Mouse (Mus musculus) heart, adult 2 months (tissue): ENCODE data around the gene Tec. TPM values are rescaled to one million over a fixed set of nuclear protein-coding genes. Genes with fewer than 3 reads are reported as not detected.

ENCODE experiments used
- DNase-seq, 2 experiments: peaks; one replicate each; pipeline ENCODE4 v3.0.0; 2021
- H3K27ac ChIP-seq: fragments of 200-600 bp; 2 replicates; pipeline ENCODE4 v1.8.1; 2022
- H3K27me3 ChIP-seq: fragments of 200-500 bp; 2 replicates; pipeline ENCODE4 v1.6.1; 2012; ENCODE audit warnings: mild to moderate bottlenecking, low read length, inconsistent platforms, mixed read lengths; ENCODE audit not compliant: control insufficient read depth, insufficient read depth
- H3K36me3 ChIP-seq: fragments of 200-500 bp; 2 replicates; pipeline ENCODE4 v1.6.1; 2012; ENCODE audit warnings: low read length, inconsistent platforms; ENCODE audit not compliant: control insufficient read depth, insufficient read depth
- H3K4me1 ChIP-seq: fragments of 200-500 bp; 2 replicates; pipeline ENCODE4 v1.6.1; 2011; ENCODE audit warnings: low read length; ENCODE audit not compliant: control insufficient read depth, insufficient read depth
- H3K4me3 ChIP-seq: fragments of 200-600 bp; 2 replicates; pipeline ENCODE4 v1.8.1; 2022
- H3K79me2 ChIP-seq: fragments of 200-500 bp; replicated peaks from 2 replicates; pipeline ENCODE4 v1.6.1; 2012; ENCODE audit warnings: mild to moderate bottlenecking, inconsistent platforms, low read length, moderate library complexity, mixed read lengths; ENCODE audit not compliant: control insufficient read depth, insufficient read depth
- H3K9ac ChIP-seq: fragments of 200-500 bp; 2 replicates; pipeline ENCODE4 v1.6.1; 2012; ENCODE audit warnings: low read depth, mild to moderate bottlenecking, control low read depth, inconsistent platforms, low read length, mixed read lengths
- CTCF ChIP-seq: fragments of 200-600 bp; IDR thresholded peaks from 2 replicates; pipeline ENCODE4 v1.8.1; 2022; ENCODE audit warnings: antibody characterized with exemption, mild to moderate bottlenecking, moderate library complexity
- EP300 ChIP-seq: fragments of 200-500 bp; IDR thresholded peaks from 2 replicates; pipeline ENCODE4 v1.6.1; 2011; ENCODE audit warnings: low read depth, low read length, control low read depth; ENCODE audit not compliant: insufficient read depth
- POLR2A ChIP-seq: fragments of 200-500 bp; IDR thresholded peaks from 2 replicates; pipeline ENCODE4 v1.6.1; 2011; ENCODE audit warnings: mild to moderate bottlenecking, low read depth, low read length, control low read depth; ENCODE audit not compliant: insufficient read depth
- WGBS: fragments of 180-500 bp; shearing (Covaris S2); methylation state at CpG from one replicate; pipeline ENCODE4 v1.1.7; 2018; 5-methylcytosine and 5-hydroxymethylcytosine counted together
- intact Hi-C: fragments of 180-260 bp; cut with DNase I; formaldehyde crosslinking; loops from one replicate; pipeline ENCODE4 v1.15.1; 2025
- polyA plus RNA-seq: library from polyadenylated mRNA; depleted of rRNA; stranded (reverse); fragments of >200 nt; gene quantifications from 2 replicates; pipeline ENCODE4 v1.2.3, GENCODE M21; 2012
- total RNA-seq, 2 experiments: library from RNA; stranded (reverse); gene quantifications; 2 replicates each; pipeline ENCODE4 v1.2.3; 2021

Tec gene
- total and polyA plus RNA-seq, 3 experiments = 5.7 to 13.8 (median 12.8) TPM

DNA sequence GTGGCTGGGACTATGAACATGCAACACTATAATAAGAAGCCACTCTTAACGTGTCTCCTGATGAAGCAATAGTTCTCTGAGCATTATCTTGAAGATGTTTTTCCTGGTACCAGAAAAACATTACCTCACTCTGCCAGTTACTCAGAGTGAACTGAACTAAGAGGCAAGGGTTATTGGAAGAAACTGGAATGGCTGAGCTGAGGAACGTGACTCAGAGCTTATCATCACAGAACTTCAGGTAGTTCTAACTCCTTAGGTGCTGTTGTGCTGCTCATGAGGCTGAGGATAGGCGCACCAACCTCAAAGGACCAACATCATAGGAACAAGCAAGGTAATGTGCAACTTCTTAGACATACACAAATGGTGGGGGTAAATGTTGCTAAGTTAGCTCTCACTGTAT lies 28.6 kb downstream of the Tec start:
- Histone ChIP-seq H3K79me2 (0 out of 2 replicates have a peak, but pooled peaks cover 2% of the 10 kb centered on the region), H3K27me3 (no peaks in the 10 kb centered on the region), H3K36me3 (no peaks in the 10 kb centered on the region), H3K9ac (no peak overlapping the region), H3K27ac (no peak overlapping the region), H3K4me1 (no peaks in the 10 kb centered on the region; the same call in 1 of the 2 replicates), H3K4me3 (no peak overlapping the region)
- intact Hi-C loops = no loop called here
- DNase-seq = no peak
- WGBS = 76% methylated on average over 3 of the region's 3 CpGs
- TF ChIP-seq EP300 (no peak), POLR2A (no peak), CTCF (no peak)

- intact Hi-C loops = no loop called here
- Histone ChIP-seq H3K27me3 (no peaks in the 10 kb centered on the region), H3K4me1 (no peaks in the 10 kb centered on the region; the same call in 1 of the 2 replicates), H3K27ac (no peak overlapping the region), H3K79me2 (0 out of 2 replicates have a peak, but pooled peaks cover 2% of the 10 kb centered on the region), H3K36me3 (no peaks in the 10 kb centered on the region), H3K9ac (no peak overlapping the region), H3K4me3 (no peak overlapping the region)
- TF ChIP-seq CTCF (no peak), POLR2A (no peak), EP300 (no peak)
- WGBS = 69% methylated on average over 2 of the region's 2 CpGs
- DNase-seq = no peak
Observed at GRCm38 (mm10) chr5:72838976-72839375, 29.3 kb downstream of the Tec start.

GRCm38 (mm10) chr5:72835656-72836055 lies 32.6 kb downstream of the Tec start:
- 96% methylated on average over 3 of the region's 3 CpGs for WGBS
- Histone ChIP-seq H3K9ac (no peak overlapping the region), H3K4me3 (no peak overlapping the region), H3K27me3 (no peaks in the 10 kb centered on the region), H3K4me1 (peaks cover 1% of the 10 kb centered on the region; the same call in 1 of the 2 replicates), H3K27ac (no peak overlapping the region), H3K79me2 (0 out of 2 replicates have a peak, but pooled peaks cover 2% of the 10 kb centered on the region), H3K36me3 (no peaks in the 10 kb centered on the region)
- intact Hi-C loops = no loop called here
- TF ChIP-seq POLR2A = no peak
- no peak for TF ChIP-seq CTCF
- no peak for TF ChIP-seq EP300
- no peak for DNase-seq

- H3K4me3 ChIP-seq = no peak overlapping the region
- peaks cover 1% of the 10 kb centered on the region for H3K4me1 ChIP-seq
- H3K79me2 ChIP-seq = no peaks in the 10 kb centered on the region; the same call in 1 of the 2 replicates
- TF ChIP-seq EP300 = no peak
- no peak for TF ChIP-seq CTCF
- no peak for TF ChIP-seq POLR2A
- no peak overlapping the region for H3K27ac ChIP-seq
- 75% methylated on average over 15 of the region's 15 CpGs for WGBS
- no peak for DNase-seq
- intact Hi-C loops = no loop called here
- H3K9ac ChIP-seq = no peak overlapping the region
- no peaks in the 10 kb centered on the region for H3K36me3 ChIP-seq
- H3K27me3 ChIP-seq = no peaks in the 10 kb centered on the region
Observed at GRCm38 (mm10) chr5:72832904-72833765, 35.1 kb downstream of the Tec start.

DNA sequence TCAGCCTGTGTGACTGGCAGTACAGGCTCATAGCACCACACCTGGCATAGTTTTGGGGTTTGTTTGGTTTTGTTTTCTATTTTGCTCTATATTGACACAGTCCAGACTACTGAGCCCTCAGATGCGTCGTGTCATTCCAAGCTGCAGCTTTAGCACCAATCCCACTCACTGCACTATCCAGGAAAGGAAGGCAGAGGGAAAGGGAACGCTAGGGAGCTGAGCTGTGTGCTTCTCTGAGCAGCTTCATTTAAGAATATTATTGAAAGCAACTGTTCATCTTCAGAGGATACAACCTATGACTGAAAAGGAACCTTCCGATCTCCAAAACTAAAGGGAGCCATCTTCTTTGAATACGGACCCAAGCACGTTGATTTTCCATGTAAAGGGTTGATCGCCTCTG lies 36.1 kb downstream of the Tec start:
- no peak overlapping the region for H3K9ac ChIP-seq
- intact Hi-C loops = no loop called here
- H3K4me1 ChIP-seq = peaks cover 1% of the 10 kb centered on the region
- H3K36me3 ChIP-seq = no peaks in the 10 kb centered on the region
- no peak overlapping the region for H3K4me3 ChIP-seq
- 92% methylated on average over 7 of the region's 7 CpGs for WGBS
- H3K27me3 ChIP-seq = no peaks in the 10 kb centered on the region
- no peak overlapping the region for H3K27ac ChIP-seq
- no peaks in the 10 kb centered on the region; the same call in 1 of the 2 replicates for H3K79me2 ChIP-seq
- DNase-seq = no peak
- TF ChIP-seq EP300 = no peak
- TF ChIP-seq CTCF = no peak
- TF ChIP-seq POLR2A = no peak
